Mouse (Mus musculus) thymus, postnatal 0 days (tissue): ENCODE measurements around the gene Slc22a14. TPM values are rescaled to one million over a fixed set of nuclear protein-coding genes. Genes with fewer than 3 reads are reported as not detected.
"Not testable (repeated sequence)": the region's sequence is repeated elsewhere in the genome, so short reads cannot be mapped to it uniquely, and the experiment has no call there.

Experiments
- DNase-seq: peaks from one replicate; pipeline ENCODE4 v3.0.0-alpha.2; 2015; ENCODE audit warnings: low spot score
- polyA plus RNA-seq: library from polyadenylated mRNA; unstranded; fragments of >200 nt; fragmentation: Nextera tagmentation; extraction: Ambion mirVana; gene quantifications from 2 replicates; pipeline ENCODE4 v1.2.1, GENCODE M21; 2015

Slc22a14 gene
- 0.09 TPM in 1 of 2 replicates, not detected in the other for polyA plus RNA-seq

DNA sequence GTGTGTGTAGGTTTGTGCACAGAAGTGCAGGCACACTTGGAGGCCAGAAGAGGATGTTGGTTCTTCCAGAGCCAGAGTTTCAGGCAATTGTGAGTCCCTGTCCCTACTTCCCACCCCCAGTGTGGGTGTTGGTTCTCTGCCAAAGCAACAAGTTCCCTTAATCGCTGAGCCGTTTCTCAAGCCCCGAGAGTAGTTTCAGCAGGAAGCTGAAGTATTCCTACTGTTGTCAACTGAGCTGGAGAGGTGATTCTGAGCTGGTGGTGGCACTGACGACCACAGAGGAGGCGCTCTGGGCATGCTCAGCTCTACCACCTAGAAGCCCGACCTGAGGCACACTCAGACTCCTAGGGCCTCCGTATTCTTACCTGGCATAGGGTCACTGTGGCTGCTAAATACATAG is at the start of gene Slc22a14:
Gene Slc22a14 (minus strand): TSS at position 270 of the 400 bp plus-strand sequence.
- no peak for DNase-seq

DNA sequence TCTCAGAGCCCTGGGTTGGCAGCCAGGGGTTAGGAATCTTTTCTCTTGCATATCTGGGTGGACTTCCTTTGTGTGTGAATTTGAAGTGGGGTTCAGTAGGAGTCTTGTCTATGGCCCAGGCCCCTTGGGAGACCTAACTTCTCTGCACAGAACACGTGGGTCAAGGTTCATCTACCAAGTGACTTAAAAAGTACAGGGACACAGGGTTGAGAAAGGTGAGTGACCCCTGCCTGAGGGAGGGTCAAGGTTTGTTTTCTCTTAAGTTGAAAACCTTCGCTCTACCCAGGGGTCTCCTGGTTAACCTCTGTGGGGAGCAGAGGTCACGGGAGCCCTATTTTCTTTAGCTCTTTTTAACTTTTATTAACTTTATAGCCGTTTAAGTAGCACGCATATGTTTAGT is 44.5 kb upstream of the Slc22a14 start:
- no peak for DNase-seq

- DNase-seq: no peak
Measured at GRCm38 (mm10) chr9:119408898-119409664, 43.7 kb upstream of the Slc22a14 start.

DNA sequence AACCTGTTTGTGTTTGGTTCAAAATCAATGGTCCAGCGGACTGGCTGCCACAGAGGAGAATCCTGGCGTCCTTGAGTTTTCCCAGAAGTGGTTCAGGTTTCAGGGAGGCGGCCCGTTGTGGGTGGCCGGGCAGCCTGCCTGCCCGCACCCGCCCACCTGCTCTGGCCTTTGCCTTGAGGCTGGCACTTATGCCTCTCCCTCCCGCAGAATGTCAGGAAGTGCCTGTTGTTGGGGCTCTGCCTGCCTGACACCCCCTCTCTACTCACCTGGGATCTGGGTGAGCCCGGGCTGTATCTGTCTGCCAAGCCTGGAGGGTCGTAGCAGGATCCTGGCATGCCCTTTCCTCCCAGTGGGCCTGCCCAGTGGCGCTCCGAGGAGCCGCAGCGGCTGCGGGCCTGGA is 42.5 kb upstream of the Slc22a14 start:
- no peak for DNase-seq

DNA sequence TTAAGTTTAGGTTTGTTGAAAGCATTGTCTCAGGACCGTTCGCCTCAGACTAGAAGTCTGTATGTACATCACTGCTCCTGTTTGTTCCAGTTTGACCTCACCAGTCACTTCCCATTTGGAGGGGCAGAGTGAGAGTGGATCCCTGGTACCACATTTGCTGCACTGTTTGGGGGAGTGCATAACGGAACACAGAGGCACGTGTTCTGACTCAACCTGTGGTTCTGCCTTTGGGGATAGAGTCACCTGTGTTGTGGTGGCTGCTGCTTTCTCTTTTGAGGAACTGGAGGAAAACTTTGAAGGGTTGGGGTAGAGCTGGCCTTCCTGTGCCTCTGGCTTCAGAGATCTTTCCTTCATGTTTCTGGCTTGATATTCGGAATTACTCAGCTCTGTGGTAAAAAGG is 38.7 kb upstream of the Slc22a14 start:
- peak; percentile 51 for DNase-seq

DNA sequence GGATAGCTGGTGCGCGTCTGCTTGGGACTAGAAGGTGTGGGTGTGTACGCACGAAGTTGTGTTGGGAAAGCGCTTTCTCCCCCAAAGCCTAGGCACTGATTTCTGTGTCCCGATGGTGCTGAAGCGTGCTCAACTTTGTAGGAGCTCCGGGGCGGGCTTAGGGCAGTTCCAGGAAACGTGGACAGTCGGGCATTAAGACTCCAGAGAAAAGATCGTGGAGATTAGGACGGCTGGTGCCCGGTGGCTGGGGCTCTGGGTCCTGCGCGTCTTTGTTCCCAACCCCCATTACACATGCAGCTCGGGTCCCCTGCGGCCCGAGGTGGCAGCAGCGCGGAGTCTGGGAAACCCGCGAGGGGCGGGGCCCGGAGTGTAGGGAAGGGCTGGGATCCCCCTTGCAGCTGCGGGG is 37.9 kb upstream of the Slc22a14 start:
- peak; percentile 5 for DNase-seq

DNA sequence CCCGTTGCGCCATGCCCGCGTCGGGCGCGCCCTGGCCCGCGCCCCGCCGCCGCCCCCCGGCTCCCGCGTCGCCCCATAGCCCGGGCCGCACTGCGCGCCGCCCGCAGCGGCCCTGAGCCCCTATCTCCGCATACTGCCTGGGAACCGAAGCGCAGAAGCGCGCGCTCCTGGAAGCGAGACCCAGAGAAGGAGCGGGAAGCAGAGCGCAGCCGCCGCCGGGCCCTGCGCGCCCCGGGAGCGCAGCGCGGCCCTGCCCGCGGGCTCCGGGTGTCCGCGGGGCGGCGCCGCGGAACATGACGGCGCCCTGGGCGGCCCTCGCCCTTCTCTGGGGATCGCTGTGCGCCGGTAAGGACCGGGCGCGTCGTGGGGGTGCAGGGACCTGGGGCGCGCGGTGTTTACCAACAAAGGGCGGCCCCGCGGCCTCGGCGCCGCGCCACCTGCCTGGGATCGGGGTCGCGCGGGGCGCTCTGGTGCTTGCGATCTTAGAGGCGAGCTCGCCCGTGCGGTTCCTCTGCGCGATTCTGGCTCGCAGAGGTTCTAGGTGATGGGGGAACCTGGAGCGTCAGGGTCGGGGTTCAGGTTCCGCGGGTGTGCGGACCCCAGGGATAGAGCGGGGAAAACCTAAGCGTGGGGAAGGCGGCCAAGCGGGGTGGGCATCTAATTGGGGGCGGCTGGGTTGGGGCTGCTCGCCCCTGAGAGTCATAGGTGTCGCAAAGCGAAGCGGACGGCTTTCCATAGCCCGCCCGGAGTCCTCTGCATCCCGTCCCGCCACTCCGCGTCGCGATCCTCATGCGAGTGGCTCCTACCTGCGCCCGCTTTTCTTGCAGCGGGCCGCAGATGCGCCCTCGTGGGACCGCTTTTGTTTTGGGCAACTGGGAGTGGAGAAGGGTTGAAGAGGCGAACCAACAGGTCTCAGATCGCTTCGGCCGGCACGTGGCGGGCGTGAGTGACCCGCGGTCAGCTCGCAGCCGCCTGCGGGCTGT is 37.2 kb upstream of the Slc22a14 start:
- peak; percentile 59 for DNase-seq

DNA sequence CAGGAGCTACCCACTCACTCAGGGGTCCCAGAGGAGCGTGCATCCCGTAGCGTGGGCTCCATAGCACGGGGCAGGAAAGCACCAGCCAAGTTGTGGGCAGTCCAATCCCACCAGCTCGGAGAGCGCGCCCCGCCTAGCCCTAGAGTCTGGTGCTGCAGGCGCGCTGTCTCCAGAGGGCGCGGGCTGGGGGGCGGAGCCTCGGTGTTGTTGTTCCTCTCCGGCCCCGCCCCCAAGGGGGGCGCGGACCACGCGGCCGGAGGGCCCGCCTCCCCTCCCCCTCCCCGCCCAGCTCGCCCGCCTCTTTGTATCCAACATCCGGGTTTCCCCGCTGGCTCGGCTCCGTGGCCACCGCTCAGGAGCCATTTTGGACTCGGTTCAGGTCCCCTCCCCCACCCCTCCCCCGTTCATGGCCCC is 36.5 kb upstream of the Slc22a14 start, which contains the start of gene Acvr2b:
Gene Acvr2b (plus strand): TSS at position 318 of the 414 bp plus-strand sequence.
- peak; percentile 93 for DNase-seq

DNA sequence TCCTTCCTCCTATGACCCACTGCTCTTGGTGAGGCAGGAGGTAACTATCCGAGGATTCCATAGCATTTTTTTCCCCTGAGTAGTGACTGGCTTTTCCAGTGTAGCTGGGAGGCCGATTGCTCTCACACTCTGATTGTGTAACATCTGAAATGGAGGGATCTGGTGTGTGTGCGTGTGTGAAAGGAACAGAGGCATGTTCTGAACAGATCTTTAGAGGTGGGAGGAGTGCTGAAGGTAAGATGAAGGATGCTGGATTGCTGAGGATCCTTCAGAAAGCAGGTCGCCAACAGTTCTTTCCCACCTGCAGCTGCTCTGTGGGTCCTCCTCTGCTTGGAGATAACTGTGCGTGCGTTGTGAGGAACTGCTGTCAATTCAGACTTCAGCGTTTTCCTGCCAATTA is 36.0 kb upstream of the Slc22a14 start:
- DNase-seq: no peak

DNA sequence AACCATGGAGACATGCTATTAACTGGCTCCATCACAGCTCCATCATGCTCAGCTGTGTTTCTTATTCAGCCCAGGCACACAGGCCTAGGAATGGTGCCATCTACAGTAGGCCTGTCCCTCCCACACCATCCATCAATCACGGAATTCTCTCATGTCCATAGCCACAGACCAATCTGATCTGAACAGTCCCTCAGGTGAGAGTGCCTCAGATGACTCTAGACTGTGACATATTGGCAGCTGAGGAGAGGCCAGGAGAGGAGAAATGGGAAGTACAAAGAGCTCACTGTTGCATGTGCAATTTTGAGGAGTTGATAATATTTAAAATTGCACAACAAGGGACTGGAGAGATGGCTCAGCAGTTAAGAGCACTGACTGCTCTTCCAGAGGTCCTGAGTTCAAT is 29.5 kb upstream of the Slc22a14 start:
- no peak for DNase-seq

- no peak for DNase-seq
Measured at GRCm38 (mm10) chr9:119390214-119390613, 24.9 kb upstream of the Slc22a14 start.

DNA sequence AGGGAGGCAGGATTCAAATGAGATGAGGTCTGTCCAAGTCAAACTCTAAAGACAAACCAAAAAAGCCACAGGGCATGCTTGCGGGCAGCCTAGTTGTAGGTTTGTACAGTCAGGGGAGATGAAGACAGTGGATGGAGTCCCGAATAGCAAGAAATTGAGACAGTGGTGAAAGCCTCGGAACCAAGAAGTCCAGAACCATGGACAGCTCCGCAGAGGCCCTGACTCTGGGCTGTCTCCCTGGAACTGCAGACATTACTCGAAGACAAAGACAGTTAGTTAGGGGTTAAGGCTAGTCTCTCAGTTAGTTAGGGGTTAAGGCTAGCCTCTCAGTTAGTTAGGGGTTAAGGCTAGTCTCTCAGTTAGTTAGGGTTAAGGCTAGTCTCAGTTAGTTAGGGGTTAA is 23.6 kb upstream of the Slc22a14 start:
- DNase-seq: peak; percentile 20

DNA sequence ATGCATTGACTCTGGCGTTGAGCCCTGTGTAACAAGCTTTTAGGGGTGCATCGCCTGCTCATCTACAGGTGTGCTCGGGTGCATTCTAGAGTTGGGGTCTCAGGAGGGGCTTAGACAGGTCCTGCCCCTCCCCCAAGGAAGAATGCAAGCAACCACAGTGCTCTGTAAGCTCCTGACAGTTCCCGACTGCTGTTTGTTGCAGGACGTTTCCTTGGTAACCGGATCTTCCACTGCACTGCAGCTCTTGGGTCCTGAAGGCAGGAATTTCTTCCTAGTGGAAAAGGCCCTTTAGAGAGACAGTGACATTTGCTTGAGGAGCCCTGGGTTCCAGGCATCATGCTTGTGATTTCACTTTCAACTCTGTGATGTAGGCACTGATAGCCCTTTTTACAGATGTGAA is 17.2 kb upstream of the Slc22a14 start:
- no peak for DNase-seq

DNA sequence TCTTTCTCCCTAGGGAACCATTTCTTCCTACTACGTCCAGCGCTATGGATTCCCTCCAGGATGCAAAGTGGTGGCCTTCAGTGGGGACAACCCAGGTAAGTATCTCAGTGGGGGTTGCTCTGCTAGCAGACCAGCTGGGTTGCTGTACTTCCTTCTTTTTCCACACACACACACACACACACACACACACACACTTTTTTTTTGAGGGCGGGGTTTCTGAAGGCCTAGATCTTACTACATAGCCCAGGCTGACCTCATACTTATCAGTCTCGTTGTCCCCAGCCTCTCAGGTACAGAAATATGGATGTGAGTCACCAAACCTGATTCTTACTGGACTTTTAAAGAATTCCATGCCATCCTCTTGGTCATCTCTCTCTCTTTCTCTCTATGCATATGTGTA is 12.9 kb upstream of the Slc22a14 start:
- no peak for DNase-seq

DNA sequence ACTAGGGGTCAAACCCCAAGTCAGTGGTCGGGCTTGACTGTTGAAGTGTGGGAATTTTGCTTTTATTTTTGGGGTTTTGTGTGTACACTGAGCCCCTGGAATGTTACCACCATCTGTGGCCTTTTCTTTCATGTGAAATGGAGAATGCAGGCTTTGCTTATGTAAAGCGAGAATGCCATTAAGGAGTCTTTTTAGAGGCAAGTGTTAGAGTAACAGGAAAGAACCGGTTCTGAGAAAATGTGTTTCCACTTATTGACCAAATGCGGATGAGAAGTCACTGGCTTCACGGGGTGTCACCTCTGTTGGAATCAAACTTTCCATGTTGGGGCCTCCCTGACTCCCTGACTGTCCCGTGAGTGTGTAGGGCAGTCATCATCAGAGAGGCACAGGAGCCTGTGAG is 10.2 kb upstream of the Slc22a14 start:
- no peak for DNase-seq

- DNase-seq: no peak
Measured at GRCm38 (mm10) chr9:119375008-119375407, 9.7 kb upstream of the Slc22a14 start.

DNA sequence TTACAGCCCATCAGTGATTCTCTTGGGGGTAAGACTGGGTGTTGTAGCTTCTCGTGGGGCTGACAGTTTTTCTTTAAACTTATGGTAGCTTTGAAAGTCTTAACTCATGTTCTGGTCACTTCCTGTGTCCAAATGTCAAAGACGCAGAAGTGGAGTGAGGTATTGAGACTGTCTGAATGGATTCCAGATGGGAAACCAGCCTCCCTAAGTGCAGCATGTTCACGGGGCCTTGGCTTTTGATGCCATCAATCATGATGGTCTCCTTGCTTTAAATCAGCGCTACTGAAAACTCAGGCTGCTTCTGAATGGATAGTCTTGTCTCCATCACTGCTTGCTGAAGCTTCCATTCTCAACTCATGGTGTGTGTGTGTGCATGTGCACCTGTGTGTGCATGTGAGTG is 5.9 kb upstream of the Slc22a14 start:
- no peak for DNase-seq

DNA sequence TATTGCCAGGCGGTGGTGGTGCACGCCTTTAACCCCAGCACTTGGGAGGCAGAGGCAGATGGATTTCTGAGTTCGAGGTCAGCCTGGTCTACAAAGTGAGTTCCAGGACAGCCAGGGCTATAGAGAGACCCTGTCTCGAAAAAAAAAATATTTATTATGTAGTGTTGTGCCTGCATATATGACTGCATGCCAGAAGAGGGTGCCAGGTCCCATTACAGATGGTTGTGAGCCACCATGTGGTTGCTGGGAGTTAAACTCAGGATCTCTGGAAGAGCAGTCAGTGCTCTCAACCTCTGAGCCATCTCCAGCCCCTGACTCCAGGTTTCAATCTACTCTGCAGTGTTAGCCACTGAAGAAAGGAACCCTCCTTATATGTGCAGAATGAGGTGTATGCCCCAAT is 5.4 kb upstream of the Slc22a14 start:
- not testable (repeated sequence) for DNase-seq

- no peak for DNase-seq
Measured at GRCm38 (mm10) chr9:119368367-119368766, 3.0 kb upstream of the Slc22a14 start.

DNA sequence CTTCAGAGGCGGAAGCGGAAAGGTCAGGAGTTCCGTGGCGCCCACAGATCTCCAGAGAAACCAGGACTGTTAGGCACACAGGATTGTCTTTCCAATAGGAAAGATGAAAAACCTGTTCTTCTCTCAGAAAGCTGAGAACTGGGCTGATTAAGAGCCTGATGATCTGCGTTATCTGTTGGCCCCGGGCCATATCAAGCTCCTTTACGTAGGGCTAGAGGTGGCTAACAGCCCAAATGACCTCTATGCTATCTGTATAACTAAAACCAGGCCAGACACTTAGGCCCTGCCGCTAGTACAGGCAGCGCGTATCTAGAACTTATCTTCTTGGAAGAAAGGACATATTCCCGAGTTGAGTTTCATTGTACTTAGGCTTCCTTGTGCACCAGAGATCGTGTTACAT is 2.1 kb downstream of the Slc22a14 start:
- no peak for DNase-seq

GRCm38 (mm10) chr9:119361416-119361815 is 3.9 kb downstream of the Slc22a14 start:
- DNase-seq: no peak

- no peak for DNase-seq
Measured at GRCm38 (mm10) chr9:119358058-119358429, 7.3 kb downstream of the Slc22a14 start.
